Comparison of ENCODE assay signal across 8 mouse cellular contexts in genomic region chr7:126754866-126755265, GRCm38 (mm10). TPM values are rescaled to one million over a fixed set of nuclear protein-coding genes. Genes with fewer than 3 reads are reported as not detected.
DNase-seq lines count a peak whose midpoint lies in the region; ATAC-seq and TF ChIP-seq lines count a peak whose summit lies in the region.

No protein-coding gene starts in this region.

- H3K4me3 ChIP-seq in forebrain, embryonic 15.5 days, result no peak overlapping the region

- H3K4me2 ChIP-seq in forebrain, embryonic 15.5 days (replicated peaks), result peak overlapping the region; percentile 14

- H3K4me1 ChIP-seq in forebrain, embryonic 15.5 days, result peaks cover 9% of the 10 kb centered on the region

- WGBS in forebrain, embryonic 15.5 days, result 0% methylated on average over 9 of the region's 9 CpGs

- in situ Hi-C loops in Patski (cut with MboI; ENCODE audit: low pct_unique_long_range_greater_than_20kb), result no loop called here

- no peaks in the 10 kb centered on the region for H3K9me3 ChIP-seq in forebrain, embryonic 15.5 days

- H3K27me3 ChIP-seq in Patski, result no peaks in the 10 kb centered on the region
- H3K27me3 ChIP-seq in forebrain, embryonic 15.5 days, result no peaks in the 10 kb centered on the region

- POLR2A ChIA-PET in Patski (lab: Charles Lee), result no interaction called here

- DNase-seq in Patski (ENCODE audit: low read depth, low spot score), result no peak
- peak; percentile 86 for DNase-seq in cerebellum, adult 18-20 months
- peak; percentile 85 for DNase-seq in heart, postnatal 4 days
- DNase-seq in layer of hippocampus, postnatal 10 days (ENCODE audit: low spot score in 2 of 2), result peak; percentile 69 to 76
- DNase-seq in lung, postnatal 25 days (ENCODE audit: low spot score), result peak; percentile 84
- DNase-seq in retina, embryonic 14.5 days (ENCODE audit: low spot score), result peak; percentile 95
- peak; percentile 66 for DNase-seq in urinary bladder, postnatal 25 days (ENCODE audit: low spot score)

- CTCF ChIA-PET in Patski (lab: Charles Lee), result interaction anchor here (0.8 to 1.6 kb wide), 6 partner anchors 11 to 261 kb away, joined by 3 to 5 read pairs (median 3); partner anchors contain the start of gene Pagr1b

- no peak overlapping the region for H3K27ac ChIP-seq in forebrain, embryonic 15.5 days (replicated peaks)

- peak; percentile 61 for ATAC-seq in Patski
- ATAC-seq in forebrain, embryonic 15.5 days (replicated peaks), result peak; percentile 59; the same call in 1 of the 2 replicates

- H3K36me3 ChIP-seq in forebrain, embryonic 15.5 days, result no peaks in the 10 kb centered on the region

- TF ChIP-seq CTCF in Patski (IDR thresholded peaks at IDR 0.05), result peak; percentile 94

- no peak overlapping the region for H3K9ac ChIP-seq in forebrain, embryonic 15.5 days (replicated peaks)

RNA-seq across cellular contexts. Expression of gene Mapk3, which starts 4.5 kb away (rescaled TPM):
- 122 TPM for polyA plus RNA-seq in Patski (2021)
- 101 and 102 TPM in 2 replicates for polyA plus RNA-seq in forebrain, embryonic 15.5 days (2015; fragmentation: Nextera tagmentation; extraction: Ambion mirVana)
- total RNA-seq in heart, postnatal 4 days (2021), result 10 to 100 TPM; 80.3 to 90.9 TPM
- total RNA-seq in layer of hippocampus, postnatal 10 days (2021), result 100 to 1,000 TPM; 146 to 150 TPM

RNA-seq across cellular contexts. Expression of gene Gdpd3, which starts 11.3 kb away (rescaled TPM):
- polyA plus RNA-seq in Patski (2021), result 3.0 TPM
- 1.5 and 1.7 TPM in 2 replicates for polyA plus RNA-seq in forebrain, embryonic 15.5 days (2015; fragmentation: Nextera tagmentation; extraction: Ambion mirVana)
- 1 to 10 TPM; 3.7 to 4.2 TPM for total RNA-seq in heart, postnatal 4 days (2021)
- total RNA-seq in layer of hippocampus, postnatal 10 days (2021), result 1 to 10 TPM; 2.7 to 3.0 TPM

RNA-seq across cellular contexts. Expression of gene Ypel3, which starts 21.9 kb away (rescaled TPM):
- polyA plus RNA-seq in Patski (2021), result 109 TPM
- 207 and 213 TPM in 2 replicates for polyA plus RNA-seq in forebrain, embryonic 15.5 days (2015; fragmentation: Nextera tagmentation; extraction: Ambion mirVana)
- 10 to 100 TPM; 31.8 to 34.0 TPM for total RNA-seq in heart, postnatal 4 days (2021)
- total RNA-seq in layer of hippocampus, postnatal 10 days (2021), result 100 to 1,000 TPM; 150 to 152 TPM

RNA-seq across cellular contexts. Expression of gene Tbx6, which starts 26.4 kb away (rescaled TPM):
- polyA plus RNA-seq in Patski (2021), result 0.49 TPM
- polyA plus RNA-seq in forebrain, embryonic 15.5 days (2015; fragmentation: Nextera tagmentation; extraction: Ambion mirVana), result 0.41 and 0.65 TPM in 2 replicates
- total RNA-seq in heart, postnatal 4 days (2021), result under 1 TPM in 1 of 2 experiments, not detected in 1; 0.26 TPM
- total RNA-seq in layer of hippocampus, postnatal 10 days (2021), result under 1 TPM; 0.62 to 0.69 TPM

RNA-seq across cellular contexts. Expression of gene Ppp4c, which starts 37.4 kb away (rescaled TPM):
- polyA plus RNA-seq in Patski (2021), result 94.3 TPM
- polyA plus RNA-seq in forebrain, embryonic 15.5 days (2015; fragmentation: Nextera tagmentation; extraction: Ambion mirVana), result 215 TPM in 2 replicates
- total RNA-seq in heart, postnatal 4 days (2021), result 10 to 100 TPM; 67.6 to 76.6 TPM
- 10 to 100 TPM; 56.2 to 64.6 TPM for total RNA-seq in layer of hippocampus, postnatal 10 days (2021)

Comparison
In these comparisons a context has a peak if more than half of its experiments do, and no peak if none do; other contexts are left out.
1. RNA of gene Ypel3, which starts 21.9 kb away (total RNA-seq): 150 to 152 TPM in layer of hippocampus, postnatal 10 days; 31.8 to 34.0 TPM in heart, postnatal 4 days; every median in the first group is over 4 times any median in the second.